Mouse (Mus musculus) spleen, embryonic (tissue): ENCODE data around the gene Gm3099.
"Not testable (repeated sequence)": the region's sequence is repeated elsewhere in the genome, so short reads cannot be mapped to it uniquely, and the experiment has no call there.

Experiments used
- CTCF ChIA-PET: fragments of 350-600 bp; sonication (Branson Sonifier 250); formaldehyde crosslinking; loops from one replicate; lab custom pipeline; 2022; lab: Charles Lee

Gene Gm3099

GRCm38 (mm10) chr14:3998094-3998493 is at the start of gene Gm3099:
Gene Gm3099 (plus strand): TSS chr14:3998394.
- CTCF ChIA-PET = not testable (repeated sequence)

GRCm38 (mm10) chr14:3963247-3963646 is 34.9 kb upstream of the Gm3099 start, which contains the start of gene Gm3095:
Gene Gm3095 (plus strand): TSS chr14:3963547.
- CTCF ChIA-PET = not testable (repeated sequence)

DNA sequence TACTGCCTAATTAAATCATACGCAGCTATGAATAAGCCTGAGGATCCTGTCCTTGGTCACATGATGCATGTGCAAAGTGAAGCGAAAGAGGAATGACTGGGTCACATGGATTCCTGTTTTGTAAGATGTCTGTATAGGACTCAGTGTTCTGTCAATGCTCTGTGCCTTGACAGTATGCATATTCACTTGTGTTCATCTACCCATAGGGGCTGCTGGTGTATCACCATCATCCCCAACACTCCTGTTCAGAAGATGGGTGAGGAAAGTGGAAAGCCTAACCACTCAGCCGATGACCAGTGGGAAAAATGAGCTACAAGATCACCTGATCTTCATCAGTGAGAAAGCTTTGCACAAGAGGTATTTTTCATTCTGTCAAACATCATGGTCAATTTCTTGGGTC is 25.4 kb downstream of the Gm3099 start, which contains the start of gene Gm5796:
Gene Gm5796, plus strand, starts transcription at position 301 of the 400 bp plus-strand sequence.
- CTCF ChIA-PET = not testable (repeated sequence)
